Mouse (Mus musculus) bone marrow, adult 2 months (tissue): ENCODE measurements around the gene Cd2bp2.

Source experiments
- CTCF ChIP-seq: fragments of 200-500 bp; IDR thresholded peaks from 2 replicates; pipeline ENCODE4 v1.5.1; 2011; ENCODE audit warnings: low read length, control low read depth; ENCODE audit not compliant: control insufficient read depth, insufficient read depth
- POLR2A ChIP-seq: fragments of 200-500 bp; IDR thresholded peaks from 2 replicates; pipeline ENCODE4 v1.6.1; 2011; ENCODE audit warnings: low read depth, mild to moderate bottlenecking, control low read depth, low read length, borderline replicate concordance; ENCODE audit not compliant: control insufficient read depth

GRCm38 (mm10) chr7:127224616-127225015 lies 28.8 kb upstream of the Cd2bp2 start:
- TF ChIP-seq CTCF (no peak), POLR2A (no peak)
